Mouse (Mus musculus) cerebellum, adult 2 months (tissue): Measurements from ENCODE around the gene Ttc30a2. TPM values are rescaled to one million over a fixed set of nuclear protein-coding genes. Genes with fewer than 3 reads are reported as not detected.

Source experiments
- DNase-seq, 2 experiments: peaks; one replicate each; pipeline ENCODE4 v3.0.0; 2021
- H3K27ac ChIP-seq: fragments of 200-500 bp; 2 replicates; pipeline ENCODE4 v1.5.1; 2012; ENCODE audit warnings: low read length, control low read depth, inconsistent platforms; ENCODE audit not compliant: insufficient read depth
- H3K27me3 ChIP-seq: fragments of 200-500 bp; 2 replicates; pipeline ENCODE4 v1.6.1; 2012; ENCODE audit warnings: inconsistent platforms, mild to moderate bottlenecking, low read length, moderate library complexity; ENCODE audit not compliant: control insufficient read depth, insufficient read depth
- H3K4me1 ChIP-seq: fragments of 200-500 bp; 2 replicates; pipeline ENCODE4 v1.6.1; 2011; ENCODE audit warnings: low read length; ENCODE audit not compliant: control insufficient read depth, insufficient read depth
- H3K4me3 ChIP-seq: fragments of 200-500 bp; replicated peaks from 2 replicates; pipeline ENCODE3; 2011; ENCODE audit warnings: mild to moderate bottlenecking, low read depth, low read length, control low read depth; ENCODE audit not compliant: insufficient read depth
- CTCF ChIP-seq: fragments of 200-500 bp; IDR thresholded peaks from 2 replicates; pipeline ENCODE4 v1.5.1; 2011; ENCODE audit warnings: low read depth, mild to moderate bottlenecking, control low read depth, low read length, moderate library complexity, borderline replicate concordance; ENCODE audit not compliant: insufficient read depth
- POLR2A ChIP-seq: fragments of 200-500 bp; IDR thresholded peaks from 2 replicates; pipeline ENCODE4 v1.6.1; 2011; ENCODE audit warnings: low read length, control low read depth, borderline replicate concordance; ENCODE audit not compliant: insufficient read depth
- WGBS: fragments of 180-500 bp; shearing (Covaris S2); methylation state at CpG from one replicate; pipeline ENCODE4 v1.1.7; 2018; 5-methylcytosine and 5-hydroxymethylcytosine counted together
- polyA plus RNA-seq: library from polyadenylated mRNA; depleted of rRNA; stranded (reverse); fragments of >200 nt; gene quantifications from 2 replicates; pipeline ENCODE4 v1.2.3, GENCODE M21; 2012

Gene Ttc30a2
- polyA plus RNA-seq, 1 experiment = 0.18 TPM

- Histone ChIP-seq H3K27me3 (no peaks in the 10 kb centered on the region), H3K27ac (no peak overlapping the region), H3K4me1 (peaks cover 8% of the 10 kb centered on the region), H3K4me3 (no peak overlapping the region)
- TF ChIP-seq CTCF (no peak), POLR2A (no peak)
- peak; percentile 42 to 69 for DNase-seq
- WGBS = 8% methylated on average over 8 of the region's 8 CpGs
Observed at GRCm38 (mm10) chr2:75998692-75999091, 20.7 kb upstream of the Ttc30a2 start.

GRCm38 (mm10) chr2:75997726-75998125 lies 19.8 kb upstream of the Ttc30a2 start:
- 85% methylated on average over 12 of the region's 12 CpGs for WGBS
- peaks cover 8% of the 10 kb centered on the region for H3K4me1 ChIP-seq
- TF ChIP-seq CTCF (no peak), POLR2A (no peak)
- H3K27ac ChIP-seq = no peak overlapping the region
- no peak overlapping the region for H3K4me3 ChIP-seq
- DNase-seq = no peak
- H3K27me3 ChIP-seq = no peaks in the 10 kb centered on the region

GRCm38 (mm10) chr2:75994841-75995240 lies 16.9 kb upstream of the Ttc30a2 start:
- TF ChIP-seq POLR2A (no peak), CTCF (no peak)
- no peak overlapping the region for H3K4me3 ChIP-seq
- no peak overlapping the region for H3K27ac ChIP-seq
- no peak for DNase-seq
- WGBS = 96% methylated on average over 11 of the region's 11 CpGs
- peaks cover 8% of the 10 kb centered on the region for H3K4me1 ChIP-seq
- H3K27me3 ChIP-seq = no peaks in the 10 kb centered on the region

DNA sequence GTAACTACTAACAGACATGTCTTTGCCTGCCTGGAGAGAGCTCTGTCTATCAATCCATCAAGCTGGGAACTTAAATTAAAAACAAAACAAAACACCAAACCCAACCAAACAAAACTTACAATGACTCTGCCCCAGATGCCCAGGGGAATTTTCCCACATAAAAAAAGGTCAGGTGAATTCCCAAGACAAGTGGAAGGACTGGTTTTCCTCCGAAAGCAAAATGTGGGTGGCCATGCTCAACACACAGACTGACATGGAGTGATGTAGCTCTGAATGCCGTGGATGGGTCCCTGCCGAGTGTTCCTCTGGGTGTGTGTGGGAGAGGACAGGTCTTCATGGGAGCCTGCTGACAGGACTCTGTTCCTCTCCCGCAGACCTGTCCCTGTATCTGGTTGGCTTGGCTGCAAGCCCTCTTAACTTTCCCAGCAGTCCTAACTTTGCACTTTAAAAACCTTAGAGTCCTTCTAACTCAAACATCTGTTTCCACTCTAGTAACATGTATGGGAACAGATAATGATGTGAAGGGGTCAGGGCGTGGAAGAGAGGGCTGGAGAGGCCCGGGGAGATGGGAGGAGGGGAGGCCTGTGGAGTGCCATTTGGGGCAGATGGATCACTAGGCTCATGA lies 13.7 kb upstream of the Ttc30a2 start:
- no peak for DNase-seq
- Histone ChIP-seq H3K27me3 (no peaks in the 10 kb centered on the region), H3K27ac (no peak overlapping the region), H3K4me3 (no peak overlapping the region), H3K4me1 (no peaks in the 10 kb centered on the region)
- WGBS = 66% methylated on average over 6 of the region's 6 CpGs
- TF ChIP-seq POLR2A (no peak), CTCF (no peak)

DNA sequence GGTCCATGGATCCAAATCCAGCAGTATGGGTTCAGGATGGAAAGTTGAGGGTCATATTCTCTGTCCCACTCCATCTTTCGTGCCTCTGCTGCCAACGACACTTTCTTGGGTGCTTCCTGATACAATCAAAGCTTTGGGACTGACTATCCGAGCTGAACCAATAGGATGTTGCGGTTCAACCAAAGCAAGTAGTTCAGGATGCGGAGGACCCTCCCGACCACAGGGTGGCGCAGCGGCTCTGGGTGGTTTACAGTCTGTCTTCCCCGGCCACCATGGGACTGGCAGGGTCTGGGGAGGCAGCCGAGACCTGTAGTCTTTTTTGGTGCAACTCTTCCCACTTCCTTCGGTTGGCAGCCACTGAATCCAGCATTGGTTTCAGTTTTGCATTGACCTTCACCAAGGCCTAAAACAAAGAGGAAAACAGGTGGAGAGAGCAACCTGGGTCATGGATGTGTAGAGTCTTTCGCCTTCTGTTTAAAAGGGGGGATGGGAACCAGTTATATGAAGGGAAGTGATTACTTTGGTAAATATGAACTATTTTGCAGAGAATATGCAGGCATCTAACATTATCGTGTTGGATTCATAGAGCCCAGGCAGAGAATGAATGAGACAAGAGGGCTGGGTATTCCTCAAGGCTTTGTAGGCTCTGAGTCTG lies 13.0 kb upstream of the Ttc30a2 start:
- Histone ChIP-seq H3K27me3 (no peaks in the 10 kb centered on the region), H3K4me1 (no peaks in the 10 kb centered on the region), H3K4me3 (no peak overlapping the region), H3K27ac (no peak overlapping the region)
- WGBS = 59% methylated on average over 13 of the region's 13 CpGs
- TF ChIP-seq POLR2A (no peak), CTCF (peak; percentile 52; the same call in 1 of the 2 replicates)
- peak; percentile 31 to 55 for DNase-seq

DNA sequence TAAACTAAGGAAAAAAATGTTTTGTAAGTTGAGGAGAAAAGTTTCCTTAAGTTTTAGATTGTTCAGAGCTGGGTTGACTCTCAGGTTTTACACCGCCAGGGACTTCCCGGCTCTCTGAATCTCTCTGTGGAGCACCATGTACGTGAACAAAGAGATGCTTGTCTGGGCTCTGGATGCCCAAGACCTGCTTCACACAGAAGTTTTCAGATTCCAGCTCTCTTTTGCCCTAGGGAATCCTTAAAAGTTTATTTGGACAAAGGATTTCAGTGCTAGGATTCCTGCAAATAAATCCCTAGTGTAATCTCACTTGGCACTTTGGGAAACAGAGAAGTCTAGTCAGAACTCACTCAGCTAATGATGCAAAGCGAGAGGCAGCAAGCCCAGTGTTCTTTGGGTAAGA lies 11.7 kb upstream of the Ttc30a2 start:
- Histone ChIP-seq H3K27ac (no peak overlapping the region), H3K4me1 (no peaks in the 10 kb centered on the region), H3K4me3 (no peak overlapping the region), H3K27me3 (no peaks in the 10 kb centered on the region)
- TF ChIP-seq POLR2A = no peak
- TF ChIP-seq CTCF = no peak
- WGBS = 79% methylated on average over 4 of the region's 4 CpGs
- DNase-seq = no peak

DNA sequence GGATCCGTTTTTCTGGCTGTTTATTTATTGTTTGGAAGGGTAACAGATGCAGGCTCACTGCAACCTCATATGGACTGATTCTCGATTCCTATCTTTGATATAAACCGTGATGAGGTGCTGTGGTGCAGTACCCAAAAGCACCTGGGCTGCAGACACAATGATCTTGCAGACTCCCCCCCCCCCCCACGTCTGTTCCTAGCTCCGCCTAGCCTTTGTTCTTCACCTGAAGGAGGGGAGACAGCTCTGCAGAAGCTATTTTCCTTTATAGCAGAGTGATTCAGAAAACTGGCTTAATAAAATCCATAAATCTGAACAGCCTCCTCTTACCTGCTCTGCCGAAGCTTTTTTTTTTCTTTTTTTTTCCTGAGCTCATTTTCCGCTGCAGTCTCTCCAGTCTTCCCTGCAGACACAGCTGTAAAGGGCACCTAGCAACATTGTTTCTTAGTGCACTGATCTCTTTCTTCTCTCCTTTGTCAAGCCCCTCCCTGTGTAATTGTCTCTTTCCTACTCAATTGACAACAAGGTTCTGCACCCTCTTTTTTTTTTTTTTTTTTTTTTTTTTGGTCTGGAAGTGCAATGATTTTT lies 10.9 kb upstream of the Ttc30a2 start:
- WGBS = 61% methylated on average over 7 of the region's 7 CpGs
- Histone ChIP-seq H3K4me3 (no peak overlapping the region), H3K4me1 (no peaks in the 10 kb centered on the region), H3K27ac (no peak overlapping the region), H3K27me3 (no peaks in the 10 kb centered on the region)
- DNase-seq = no peak
- no peak for TF ChIP-seq POLR2A
- no peak for TF ChIP-seq CTCF

DNA sequence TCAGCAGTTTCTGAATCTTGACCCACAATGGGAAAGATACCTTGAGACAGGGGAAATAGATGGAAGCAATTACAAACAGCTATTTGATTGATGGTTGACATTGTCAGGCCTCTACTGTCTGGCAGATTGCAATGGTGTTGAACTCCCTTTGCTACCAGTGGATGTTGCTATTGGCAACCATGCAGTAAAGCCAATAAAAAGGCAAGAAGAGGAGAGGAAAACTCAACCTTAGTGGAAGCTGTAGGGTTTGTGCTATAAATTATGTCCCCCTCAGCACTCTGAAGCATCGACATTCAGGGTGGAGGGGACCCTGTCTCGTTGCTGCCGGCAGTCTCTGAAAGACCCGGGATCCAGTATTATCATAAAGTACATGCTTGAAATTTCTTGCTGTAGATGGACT lies 10.4 kb upstream of the Ttc30a2 start:
- Histone ChIP-seq H3K4me1 (no peaks in the 10 kb centered on the region), H3K27ac (no peak overlapping the region), H3K27me3 (no peaks in the 10 kb centered on the region), H3K4me3 (no peak overlapping the region)
- whole genome bisulfite sequencing = 84% methylated on average over 4 of the region's 4 CpGs
- no peak for TF ChIP-seq POLR2A
- no peak for TF ChIP-seq CTCF
- DNase-seq = no peak
